Mouse (Mus musculus): ENCODE measurements at regions not wholly inside any gene's neighbourhood (a gene's known extent, or its start where the extent isn't known, plus 50 kb on each side); places are given as distances from the start of the nearest gene placed in this dataset.

DNA sequence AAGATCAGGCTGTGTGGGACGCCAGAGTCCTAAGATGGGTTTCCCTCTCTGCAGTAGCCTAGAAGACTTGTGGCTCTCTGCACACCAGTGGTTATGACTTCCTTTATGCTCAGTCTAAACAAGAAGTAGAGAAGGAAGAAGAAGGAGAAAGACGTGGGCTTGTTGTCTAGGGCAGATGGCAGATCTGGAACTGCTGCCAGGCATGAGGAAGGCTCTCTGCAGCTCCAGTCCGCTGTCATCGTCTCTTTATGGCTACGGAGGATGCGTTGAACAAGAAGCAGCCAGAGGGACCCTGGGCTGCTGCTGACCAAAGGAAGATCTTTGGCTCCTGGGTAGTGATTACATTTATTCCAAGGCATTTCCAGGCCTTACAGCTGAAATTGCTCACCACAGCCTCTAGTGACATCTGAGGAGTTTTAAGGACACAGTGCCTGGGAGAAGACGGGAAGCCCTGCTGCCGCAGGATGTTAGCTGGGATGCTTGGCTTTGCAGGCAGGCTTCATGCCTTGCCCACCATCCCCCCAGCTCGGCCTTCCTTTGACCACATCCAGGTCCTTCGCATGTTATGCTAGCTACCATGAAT is 229.6 kb upstream of the Dio3 start:
- no peak overlapping the region for H3K27ac ChIP-seq (ENCODE audit: control insufficient read depth, insufficient read depth, low read depth, low read length)
- no peaks in the 10 kb centered on the region; the same call in 1 of the 2 replicates for H3K4me1 ChIP-seq (ENCODE audit: control insufficient read depth, insufficient read depth, low read length)
- no peak overlapping the region for H3K4me3 ChIP-seq (ENCODE audit: control insufficient read depth, low read depth, low read length)
- no peak for TF ChIP-seq POLR2A (IDR thresholded peaks at IDR 0.05; ENCODE audit: control insufficient read depth, low read depth, low read length)
- TF ChIP-seq CTCF (IDR thresholded peaks at IDR 0.05; ENCODE audit: control insufficient read depth, insufficient read depth, insufficient replicate concordance, low read depth, low read length): no peak
- no peaks in the 10 kb centered on the region for H3K27me3 ChIP-seq (ENCODE audit: control insufficient read depth, insufficient read depth, low read length)
- H3K36me3 ChIP-seq (ENCODE audit: control insufficient read depth, insufficient read depth, low read length): no peaks in the 10 kb centered on the region

DNA sequence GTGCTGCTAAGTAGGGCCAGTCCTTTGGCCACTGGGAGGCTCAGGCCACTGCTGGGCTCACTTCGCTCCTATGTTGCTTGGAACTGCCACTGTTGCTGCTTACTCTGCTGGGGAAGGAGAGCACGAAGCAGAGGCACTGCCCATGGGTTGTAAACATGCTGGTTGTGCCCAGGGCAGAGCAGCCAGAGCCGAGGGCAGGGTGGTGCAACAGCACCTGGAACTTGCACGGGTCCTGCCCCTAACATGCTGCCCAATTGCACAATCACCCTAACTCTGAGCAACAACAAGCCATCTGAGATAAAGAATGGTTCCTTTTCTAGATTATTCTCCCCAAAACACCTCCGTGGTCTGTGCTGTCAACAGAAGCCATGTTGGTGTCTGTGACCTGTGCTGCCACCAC is 219.5 kb upstream of the Dio3 start:
- no peak for TF ChIP-seq POLR2A (IDR thresholded peaks at IDR 0.05; ENCODE audit: control insufficient read depth, low read depth, low read length)
- TF ChIP-seq CTCF (IDR thresholded peaks at IDR 0.05; ENCODE audit: control insufficient read depth, insufficient read depth, insufficient replicate concordance, low read depth, low read length): no peak
- no peaks in the 10 kb centered on the region for H3K27me3 ChIP-seq (ENCODE audit: control insufficient read depth, insufficient read depth, low read length)
- no peak overlapping the region for H3K4me3 ChIP-seq (ENCODE audit: control insufficient read depth, low read depth, low read length)
- no peaks in the 10 kb centered on the region for H3K4me1 ChIP-seq (ENCODE audit: control insufficient read depth, insufficient read depth, low read length)
- no peaks in the 10 kb centered on the region for H3K36me3 ChIP-seq (ENCODE audit: control insufficient read depth, insufficient read depth, low read length)
- H3K27ac ChIP-seq (ENCODE audit: control insufficient read depth, insufficient read depth, low read depth, low read length): no peak overlapping the region

DNA sequence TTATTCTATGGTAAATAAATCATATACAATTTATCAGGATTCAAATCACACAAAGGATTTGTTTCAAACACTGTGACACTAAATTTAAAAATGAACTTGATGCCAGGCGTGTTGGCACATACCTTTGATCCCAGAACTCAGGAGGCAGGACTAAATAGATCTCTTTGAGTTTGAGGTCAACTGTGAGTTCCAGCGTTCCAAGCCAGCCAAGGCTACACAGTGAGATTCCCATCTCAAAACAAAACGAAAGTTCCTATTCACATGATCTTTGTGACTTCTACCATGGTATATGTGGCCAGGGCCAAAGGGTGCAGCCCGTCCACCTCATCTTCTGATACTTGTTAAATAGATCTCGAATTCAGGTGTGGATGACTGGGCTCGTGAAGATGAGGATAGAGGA is 216.9 kb upstream of the Dio3 start:
- Histone ChIP-seq H3K4me3 (ENCODE audit: control insufficient read depth, low read depth, low read length) (no peak overlapping the region), H3K27me3 (ENCODE audit: control insufficient read depth, insufficient read depth, low read length) (no peaks in the 10 kb centered on the region), H3K4me1 (ENCODE audit: control insufficient read depth, insufficient read depth, low read length) (no peaks in the 10 kb centered on the region), H3K36me3 (ENCODE audit: control insufficient read depth, insufficient read depth, low read length) (no peaks in the 10 kb centered on the region), H3K27ac (ENCODE audit: control insufficient read depth, insufficient read depth, low read depth, low read length) (no peak overlapping the region)
- TF ChIP-seq POLR2A (IDR thresholded peaks at IDR 0.05; ENCODE audit: control insufficient read depth, low read depth, low read length) (no peak), CTCF (IDR thresholded peaks at IDR 0.05; ENCODE audit: control insufficient read depth, insufficient read depth, insufficient replicate concordance, low read depth, low read length) (no peak)

- Histone ChIP-seq H3K4me3 (ENCODE audit: control insufficient read depth, low read depth, low read length) (no peak overlapping the region), H3K27ac (ENCODE audit: control insufficient read depth, insufficient read depth, low read depth, low read length) (no peak overlapping the region), H3K27me3 (ENCODE audit: control insufficient read depth, insufficient read depth, low read length) (no peaks in the 10 kb centered on the region), H3K36me3 (ENCODE audit: control insufficient read depth, insufficient read depth, low read length) (no peaks in the 10 kb centered on the region), H3K4me1 (ENCODE audit: control insufficient read depth, insufficient read depth, low read length) (no peaks in the 10 kb centered on the region)
- TF ChIP-seq CTCF (IDR thresholded peaks at IDR 0.05; ENCODE audit: control insufficient read depth, insufficient read depth, insufficient replicate concordance, low read depth, low read length): no peak
- TF ChIP-seq POLR2A (IDR thresholded peaks at IDR 0.05; ENCODE audit: control insufficient read depth, low read depth, low read length): no peak
Measured at GRCm38 (mm10) chr12:110063013-110063412, 215.9 kb upstream of the Dio3 start.

- no peaks in the 10 kb centered on the region for H3K27me3 ChIP-seq (ENCODE audit: control insufficient read depth, insufficient read depth, low read length)
- no peak overlapping the region for H3K4me3 ChIP-seq (ENCODE audit: control insufficient read depth, low read depth, low read length)
- no peaks in the 10 kb centered on the region for H3K4me1 ChIP-seq (ENCODE audit: control insufficient read depth, insufficient read depth, low read length)
- TF ChIP-seq POLR2A (IDR thresholded peaks at IDR 0.05; ENCODE audit: control insufficient read depth, low read depth, low read length) (no peak), CTCF (IDR thresholded peaks at IDR 0.05; ENCODE audit: control insufficient read depth, insufficient read depth, insufficient replicate concordance, low read depth, low read length) (no peak)
- no peaks in the 10 kb centered on the region for H3K36me3 ChIP-seq (ENCODE audit: control insufficient read depth, insufficient read depth, low read length)
- no peak overlapping the region for H3K27ac ChIP-seq (ENCODE audit: control insufficient read depth, insufficient read depth, low read depth, low read length)
Measured at GRCm38 (mm10) chr12:110066361-110066885, 212.4 kb upstream of the Dio3 start.

DNA sequence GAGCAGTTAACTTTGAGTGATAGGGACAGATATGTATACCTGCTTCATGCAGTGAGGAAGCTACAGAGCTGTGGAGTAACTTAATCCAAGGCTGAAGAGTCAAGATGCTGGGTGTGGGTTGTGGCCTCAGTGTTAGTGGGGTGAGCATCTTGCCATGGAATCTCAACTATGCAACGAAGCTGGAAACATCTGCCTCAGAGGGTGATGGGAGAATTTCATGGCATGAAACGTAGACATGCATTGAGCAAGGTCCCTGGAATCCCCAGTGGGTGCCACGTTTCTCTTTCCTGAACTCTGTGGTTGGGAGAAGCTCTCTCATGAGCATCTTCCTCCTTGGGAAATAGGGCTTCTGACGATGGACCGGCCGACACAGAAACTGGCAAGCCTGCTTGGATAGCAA is 208.4 kb upstream of the Dio3 start:
- no peak overlapping the region for H3K4me3 ChIP-seq (ENCODE audit: control insufficient read depth, low read depth, low read length)
- no peak for TF ChIP-seq CTCF (IDR thresholded peaks at IDR 0.05; ENCODE audit: control insufficient read depth, insufficient read depth, insufficient replicate concordance, low read depth, low read length)
- TF ChIP-seq POLR2A (IDR thresholded peaks at IDR 0.05; ENCODE audit: control insufficient read depth, low read depth, low read length): no peak
- H3K27ac ChIP-seq (ENCODE audit: control insufficient read depth, insufficient read depth, low read depth, low read length): no peak overlapping the region
- no peaks in the 10 kb centered on the region for H3K36me3 ChIP-seq (ENCODE audit: control insufficient read depth, insufficient read depth, low read length)
- H3K27me3 ChIP-seq (ENCODE audit: control insufficient read depth, insufficient read depth, low read length): no peaks in the 10 kb centered on the region
- no peaks in the 10 kb centered on the region; the same call in 1 of the 2 replicates for H3K4me1 ChIP-seq (ENCODE audit: control insufficient read depth, insufficient read depth, low read length)

- Histone ChIP-seq H3K36me3 (ENCODE audit: control insufficient read depth, insufficient read depth, low read length) (no peaks in the 10 kb centered on the region), H3K27ac (ENCODE audit: control insufficient read depth, insufficient read depth, low read depth, low read length) (no peak overlapping the region), H3K27me3 (ENCODE audit: control insufficient read depth, insufficient read depth, low read length) (no peaks in the 10 kb centered on the region), H3K4me1 (ENCODE audit: control insufficient read depth, insufficient read depth, low read length) (no peaks in the 10 kb centered on the region; the same call in 1 of the 2 replicates), H3K4me3 (ENCODE audit: control insufficient read depth, low read depth, low read length) (no peak overlapping the region)
- TF ChIP-seq POLR2A (IDR thresholded peaks at IDR 0.05; ENCODE audit: control insufficient read depth, low read depth, low read length): no peak
- no peak for TF ChIP-seq CTCF (IDR thresholded peaks at IDR 0.05; ENCODE audit: control insufficient read depth, insufficient read depth, insufficient replicate concordance, low read depth, low read length)
Measured at GRCm38 (mm10) chr12:110071823-110072222, 207.0 kb upstream of the Dio3 start.
